Mouse (Mus musculus): ENCODE results near the gene Copz1. TPM values are rescaled to one million over a fixed set of nuclear protein-coding genes. Genes with fewer than 3 reads are reported as not detected.

Copz1 gene
- polyA plus RNA-seq, 1 experiment from 2014 or later, result 289 TPM

GRCm38 (mm10) chr15:103347275-103347684 lies 74.8 kb downstream of the Copz1 start:
- no peak overlapping the region for H3K9ac ChIP-seq (replicated peaks; ENCODE audit: low read depth, low read length)
- ATAC-seq (ENCODE audit: insufficient number of reproducible peaks, insufficient read depth, low FRiP score, low read depth), result no peak
- H3K4me1 ChIP-seq (ENCODE audit: control insufficient read depth, insufficient read depth, low read length), result no peaks in the 10 kb centered on the region
- no peak overlapping the region for H3K27ac ChIP-seq (ENCODE audit: low read length)
- H3K36me3 ChIP-seq (ENCODE audit: control insufficient read depth, insufficient read depth, low read length), result peaks cover 78% of the 10 kb centered on the region
- 8% methylated on average over 2 of the region's 2 CpGs for WGBS
- H3K4me3 ChIP-seq (ENCODE audit: low read depth, low read length), result no peak overlapping the region
- no peak overlapping the region for H3K4me2 ChIP-seq (replicated peaks; ENCODE audit: low read depth, low read length)
- no peaks in the 10 kb centered on the region for H3K27me3 ChIP-seq (ENCODE audit: control insufficient read depth, insufficient read depth, low read length)
- H3K9me3 ChIP-seq (ENCODE audit: control insufficient read depth, low read depth, low read length), result no peaks in the 10 kb centered on the region

MicroRNA genes within 50 kb of the gene (microRNA counts, 519-probe panel; counts per million panel counts)
- microRNA mmu-miR-148b, result 3,684 counts per million, percentile 73 among the panel's probes with 10 or more counts

Small RNAs within 50 kb of the gene (microRNA-seq; reads per million reads assigned to microRNA genes)
- 419 reads per million, percentile 63 among the genes with 10 or more reads in this experiment for gene Mir148b

Other genes with a start within 250 kb of the Copz1 start
- 21.4 and 22.2 TPM in 2 replicates for gene Smug1, start 105.6 kb upstream of the Copz1 start, polyA plus RNA-seq (2014; fragmentation: Nextera tagmentation; extraction: Ambion mirVana)
- 141 and 154 TPM in 2 replicates for gene Cbx5, start 32.9 kb upstream of the Copz1 start, polyA plus RNA-seq (2014; fragmentation: Nextera tagmentation; extraction: Ambion mirVana)
- gene Hnrnpa1, start 32.3 kb upstream of the Copz1 start, polyA plus RNA-seq (2014; fragmentation: Nextera tagmentation; extraction: Ambion mirVana), result 852 and 906 TPM in 2 replicates
- gene Nfe2, start 14.3 kb upstream of the Copz1 start, polyA plus RNA-seq (2014; fragmentation: Nextera tagmentation; extraction: Ambion mirVana), result 1.9 and 2.0 TPM in 2 replicates
- gene Gpr84, start 37.9 kb downstream of the Copz1 start, polyA plus RNA-seq (2014; fragmentation: Nextera tagmentation; extraction: Ambion mirVana), result 0.24 and 0.46 TPM in 2 replicates
- gene Zfp385a, start 67.4 kb downstream of the Copz1 start, polyA plus RNA-seq (2014; fragmentation: Nextera tagmentation; extraction: Ambion mirVana), result 11.1 and 11.7 TPM in 2 replicates
- 67.5 and 71.2 TPM in 2 replicates for gene Itga5, start 94.0 kb downstream of the Copz1 start, polyA plus RNA-seq (2014; fragmentation: Nextera tagmentation; extraction: Ambion mirVana)
- not detected in 2 replicates for gene Gtsf1, start 157.8 kb downstream of the Copz1 start, polyA plus RNA-seq (2014; fragmentation: Nextera tagmentation; extraction: Ambion mirVana)
- not detected in 2 replicates for gene Gtsf2, start 175.8 kb downstream of the Copz1 start, polyA plus RNA-seq (2014; fragmentation: Nextera tagmentation; extraction: Ambion mirVana)
- 3.1 and 3.2 TPM in 2 replicates for gene Nckap1l, start 181.1 kb downstream of the Copz1 start, polyA plus RNA-seq (2014; fragmentation: Nextera tagmentation; extraction: Ambion mirVana)
- 15.4 and 15.8 TPM in 2 replicates for gene Pde1b, start 230.3 kb downstream of the Copz1 start, polyA plus RNA-seq (2014; fragmentation: Nextera tagmentation; extraction: Ambion mirVana)